Mouse (Mus musculus) embryonic facial prominence, embryonic 15.5 days (tissue): ENCODE results near the gene B830017H08Rik. TPM values are rescaled to one million over a fixed set of nuclear protein-coding genes. Genes with fewer than 3 reads are reported as not detected.

Experiments used
- ATAC-seq: fragments of 200-750 bp; cut with Nextera tagmentation; 2 replicates; pipeline ENCODE4 v1.8.0; 2017; ENCODE audit warnings: low read depth, moderate TSS enrichment; ENCODE audit not compliant: insufficient number of reproducible peaks, low FRiP score, low TSS enrichment
- H3K27ac ChIP-seq: fragments of 300-500 bp; sonication (generic); replicated peaks from 2 replicates; pipeline ENCODE4 v1.5.1; 2015; ENCODE audit warnings: mild to moderate bottlenecking, inconsistent platforms
- H3K27me3 ChIP-seq: fragments of 300-500 bp; sonication (generic); 2 replicates; pipeline ENCODE4 v1.6.1; 2015; ENCODE audit warnings: inconsistent platforms
- H3K36me3 ChIP-seq: fragments of 300-500 bp; sonication (generic); 2 replicates; pipeline ENCODE4 v1.6.1; 2015; ENCODE audit warnings: mild to moderate bottlenecking, inconsistent platforms
- H3K4me1 ChIP-seq: fragments of 300-500 bp; sonication (generic); 2 replicates; pipeline ENCODE4 v1.6.1; 2015; ENCODE audit warnings: inconsistent platforms
- H3K4me2 ChIP-seq: fragments of 300-500 bp; sonication (generic); replicated peaks from 2 replicates; pipeline ENCODE4 v1.6.1; 2015; ENCODE audit warnings: mild to moderate bottlenecking, inconsistent platforms
- H3K4me3 ChIP-seq: fragments of 300-500 bp; sonication (generic); replicated peaks from 2 replicates; pipeline ENCODE4 v1.5.1; 2015; ENCODE audit warnings: mild to moderate bottlenecking, inconsistent platforms
- H3K9ac ChIP-seq: fragments of 300-500 bp; sonication (generic); 2 replicates; pipeline ENCODE4 v1.6.1; 2015; ENCODE audit warnings: inconsistent platforms
- H3K9me3 ChIP-seq: fragments of 300-500 bp; sonication (generic); replicated peaks from 2 replicates; pipeline ENCODE4 v1.6.1; 2016; ENCODE audit warnings: inconsistent platforms
- WGBS: fragments of 180-500 bp; shearing (Covaris S2); methylation state at CpG from one replicate; pipeline ENCODE4 v1.1.7; 2015; 5-methylcytosine and 5-hydroxymethylcytosine counted together
- polyA plus RNA-seq: library from polyadenylated mRNA; unstranded; fragments of >200 nt; fragmentation: Nextera tagmentation; extraction: Ambion mirVana; gene quantifications from 2 replicates; pipeline ENCODE4 v1.2.1, GENCODE M21; 2015

B830017H08Rik gene
- polyA plus RNA-seq, 1 experiment from 2014 or later = 0.52 TPM

GRCm38 (mm10) chr16:17884116-17884515, 51.2 kb downstream of the B830017H08Rik start:
- Histone ChIP-seq H3K4me1 (peaks cover 14% of the 10 kb centered on the region), H3K9ac (no peak overlapping the region), H3K4me2 (no peak overlapping the region), H3K4me3 (no peak overlapping the region), H3K27me3 (no peaks in the 10 kb centered on the region), H3K9me3 (no peaks in the 10 kb centered on the region), H3K36me3 (no peaks in the 10 kb centered on the region; the same call in 1 of the 2 replicates), H3K27ac (no peak overlapping the region)
- no peak for ATAC-seq
- 87% methylated on average over 6 of the region's 6 CpGs for WGBS

Other genes starting within 250 kb of the B830017H08Rik start
- gene Slc7a4, start 249.9 kb upstream of the B830017H08Rik start, polyA plus RNA-seq = 8.6 and 9.4 TPM in 2 replicates
- 28.1 and 32.5 TPM in 2 replicates for gene Smpd4, start 213.8 kb upstream of the B830017H08Rik start, polyA plus RNA-seq
- gene Ccdc74a, start 186.7 kb upstream of the B830017H08Rik start, polyA plus RNA-seq = 15.4 and 15.9 TPM in 2 replicates
- 45.9 and 54.6 TPM in 2 replicates for gene Med15, start 100.2 kb upstream of the B830017H08Rik start, polyA plus RNA-seq
- gene Klhl22, start 73.5 kb upstream of the B830017H08Rik start, polyA plus RNA-seq = 91.5 and 93.4 TPM in 2 replicates
- gene Scarf2, start 35.8 kb upstream of the B830017H08Rik start, polyA plus RNA-seq = 40.7 and 43.4 TPM in 2 replicates
- gene Car15, start 5.2 kb downstream of the B830017H08Rik start, polyA plus RNA-seq = 2.8 and 3.9 TPM in 2 replicates
- 0.22 and 0.29 TPM in 2 replicates for gene Gm20518, start 58.5 kb downstream of the B830017H08Rik start, polyA plus RNA-seq
- not detected in 2 replicates for gene Tssk1, start 61.1 kb downstream of the B830017H08Rik start, polyA plus RNA-seq
- gene Dgcr2, start 65.4 kb downstream of the B830017H08Rik start, polyA plus RNA-seq = 86.0 and 90.2 TPM in 2 replicates
- 0.12 TPM in 1 of 2 replicates, not detected in the other for gene Tssk2, start 65.5 kb downstream of the B830017H08Rik start, polyA plus RNA-seq
- gene Ess2, start 78.2 kb downstream of the B830017H08Rik start, polyA plus RNA-seq = 35.0 and 40.8 TPM in 2 replicates
- not detected in 2 replicates for gene Gsc2, start 81.9 kb downstream of the B830017H08Rik start, polyA plus RNA-seq
- gene Slc25a1, start 95.1 kb downstream of the B830017H08Rik start, polyA plus RNA-seq = 83.0 and 83.6 TPM in 2 replicates
- not detected in 2 replicates for gene Vpreb2, start 147.3 kb downstream of the B830017H08Rik start, polyA plus RNA-seq
- 108 and 115 TPM in 2 replicates for gene Dgcr6, start 219.7 kb downstream of the B830017H08Rik start, polyA plus RNA-seq